Mouse (Mus musculus) adrenal gland, adult 2 months (tissue): ENCODE data around the gene Miga1. TPM values are rescaled to one million over a fixed set of nuclear protein-coding genes. Genes with fewer than 3 reads are reported as not detected.
A peak's percentile ranks its signal among the peaks of the same experiment; 100 is the strongest.

Source experiments
- DNase-seq: peaks from one replicate; pipeline ENCODE4 v3.0.0; 2021
- polyA plus RNA-seq: library from polyadenylated mRNA; depleted of rRNA; stranded (reverse); fragments of >200 nt; gene quantifications from 2 replicates; pipeline ENCODE4 v1.2.3, GENCODE M21; 2012
- total RNA-seq, 2 experiments: library from RNA; stranded (reverse); gene quantifications; 2 replicates each; pipeline ENCODE4 v1.2.3; 2021

The Miga1 gene
- total and polyA plus RNA-seq, 3 experiments, result 6.5 to 12.3 (median 8.4) TPM

DNA sequence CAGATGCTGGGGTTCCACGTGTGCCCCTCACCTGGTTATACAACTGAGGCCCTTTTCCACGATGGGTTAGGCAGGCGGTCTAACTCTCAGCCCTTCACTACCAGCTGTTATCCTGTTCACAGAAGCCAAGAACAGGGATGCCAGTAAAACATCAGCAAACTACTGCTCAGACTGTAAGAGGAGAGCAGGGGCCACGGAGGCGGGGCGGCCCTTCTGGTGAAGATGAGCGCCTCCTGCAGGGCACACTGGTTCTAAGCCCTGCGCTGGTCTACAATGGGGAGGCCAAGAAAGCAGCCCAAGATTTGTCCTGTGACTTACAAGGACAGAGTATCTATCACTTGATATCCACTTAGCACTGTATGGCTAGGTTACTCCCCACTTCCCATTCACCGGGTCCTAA is 52.4 kb downstream of the Miga1 start:
- DNase-seq, result no peak

GRCm38 (mm10) chr3:152284759-152285158 is 55.4 kb downstream of the Miga1 start:
- DNase-seq, result no peak

- DNase-seq, result no peak
Measured at GRCm38 (mm10) chr3:152284306-152284705, 55.9 kb downstream of the Miga1 start.

GRCm38 (mm10) chr3:152282126-152282525 is 58.1 kb downstream of the Miga1 start:
- DNase-seq, result no peak

GRCm38 (mm10) chr3:152278431-152278830 is 61.8 kb downstream of the Miga1 start:
- DNase-seq, result no peak

DNA sequence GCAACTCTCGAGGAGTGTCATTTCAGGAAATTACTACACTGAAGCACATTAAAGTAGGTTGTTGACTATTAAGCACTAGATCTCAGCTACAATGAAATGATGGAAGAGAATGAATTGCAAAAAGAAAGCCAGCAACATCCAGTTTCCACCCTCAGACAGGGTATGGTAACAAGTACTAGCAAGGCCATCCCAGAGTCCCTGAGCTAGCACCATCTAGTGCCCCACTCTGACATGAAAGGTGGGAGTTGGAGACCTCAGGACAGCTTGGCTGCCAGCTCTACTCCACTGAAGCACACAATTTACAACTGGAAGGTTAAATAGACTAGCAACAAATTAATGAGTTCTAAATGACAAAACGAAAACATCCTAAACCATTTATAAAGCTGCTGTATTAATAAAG is 62.3 kb downstream of the Miga1 start:
- DNase-seq, result no peak

- DNase-seq, result no peak
Measured at GRCm38 (mm10) chr3:152276935-152277334, 63.3 kb downstream of the Miga1 start.

DNA sequence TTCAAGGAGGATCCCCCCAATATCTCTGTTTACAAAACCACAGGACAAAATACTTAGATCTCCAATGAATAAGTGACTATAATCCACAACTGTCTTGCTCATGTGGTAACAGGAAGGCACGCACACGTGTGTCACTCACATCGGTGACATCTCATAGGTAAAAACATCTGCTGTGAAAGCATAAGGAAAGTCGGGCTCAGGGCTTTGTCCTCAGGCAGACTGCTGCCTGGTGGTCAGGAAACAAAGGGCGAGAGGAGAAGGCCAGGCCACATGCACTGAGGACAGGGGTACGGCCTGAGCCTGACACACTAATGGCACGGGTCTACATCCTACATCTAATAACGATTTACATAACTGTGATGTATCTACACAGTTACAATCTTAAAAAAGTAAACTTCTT is 65.2 kb downstream of the Miga1 start:
- no peak for DNase-seq

- no peak for DNase-seq
Measured at GRCm38 (mm10) chr3:152272974-152273685, 67.1 kb downstream of the Miga1 start.

DNA sequence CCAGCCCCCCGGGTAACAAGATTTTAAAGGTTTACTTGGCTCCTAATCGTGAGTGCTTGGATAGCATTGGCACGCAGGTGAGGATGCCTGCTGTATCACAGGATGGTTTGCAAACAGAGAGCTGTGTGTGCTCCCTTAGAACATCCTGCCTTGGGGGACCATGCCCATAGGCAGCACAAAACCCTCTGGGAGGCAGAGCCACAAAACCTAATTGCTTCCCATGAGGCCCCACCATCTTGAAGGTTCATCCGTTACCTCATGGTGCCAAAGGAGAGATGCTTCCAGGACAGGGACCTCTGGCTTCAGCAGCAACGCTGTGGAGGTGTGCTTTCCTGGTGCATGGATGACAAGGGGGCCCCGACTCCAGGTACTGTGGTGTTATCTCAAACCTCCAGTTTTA is 68.3 kb downstream of the Miga1 start:
- DNase-seq, result no peak

GRCm38 (mm10) chr3:152271071-152271710 is 69.0 kb downstream of the Miga1 start:
- no peak for DNase-seq

DNA sequence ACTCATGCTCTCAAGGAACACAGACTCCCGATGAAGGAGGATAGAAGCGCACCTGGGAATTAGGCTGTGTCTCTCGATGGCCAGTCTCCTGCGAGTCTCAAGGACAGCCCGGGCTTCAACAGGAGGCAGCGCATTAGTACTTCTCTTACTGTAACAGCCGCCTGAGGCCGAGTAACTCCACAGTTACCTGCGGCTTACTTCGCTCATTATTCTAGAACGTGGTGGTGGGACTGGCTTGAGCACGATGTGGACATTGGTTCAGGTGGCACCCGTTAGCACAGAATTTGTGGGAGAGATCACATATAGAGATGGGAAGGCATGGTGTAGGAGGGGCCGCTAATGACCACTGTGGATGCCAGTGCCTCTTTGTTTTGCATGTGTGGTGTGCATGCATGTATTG is 72.1 kb downstream of the Miga1 start:
- no peak for DNase-seq

- DNase-seq, result no peak
Measured at GRCm38 (mm10) chr3:152266036-152266421, 74.2 kb downstream of the Miga1 start, which contains the start of gene Nexn. Gene Nexn (minus strand): TSS chr3:152266350.

DNA sequence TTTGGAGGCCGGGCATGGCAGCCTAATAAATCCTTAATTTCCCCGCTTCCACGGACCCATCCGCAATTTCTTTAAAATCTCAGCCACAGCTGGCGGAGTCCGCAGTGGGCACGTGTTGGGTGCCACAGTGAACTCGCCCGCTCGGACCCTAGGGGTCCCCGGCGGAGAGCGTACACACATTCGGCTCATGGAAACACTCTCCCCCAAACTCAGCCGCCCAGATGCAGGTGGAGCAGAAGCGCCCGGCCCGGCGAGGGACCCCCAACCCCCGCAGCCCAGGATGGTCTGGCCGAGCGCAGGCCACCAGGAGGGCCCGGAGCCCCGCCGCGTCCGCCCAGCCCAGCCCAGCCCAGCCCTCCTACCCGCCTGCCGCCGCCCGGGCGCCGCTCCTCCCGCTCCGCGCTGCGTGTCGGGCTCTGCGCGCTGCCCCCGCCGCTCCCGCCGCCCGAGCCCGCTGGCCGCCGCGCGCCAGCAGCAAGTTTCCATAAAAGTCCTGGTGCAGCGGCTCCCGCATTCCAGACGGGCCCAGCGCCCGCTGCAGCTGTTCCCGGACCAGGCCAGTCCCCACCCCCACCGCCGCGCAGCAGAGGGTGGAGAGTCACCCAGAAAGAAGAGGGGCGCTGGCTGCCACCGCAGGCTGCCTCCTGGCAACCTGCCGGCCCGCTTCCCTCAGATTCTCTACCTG is 74.7 kb downstream of the Miga1 start:
- DNase-seq, result peak; percentile 81

- no peak for DNase-seq
Measured at GRCm38 (mm10) chr3:152264830-152265229, 75.4 kb downstream of the Miga1 start.

DNA sequence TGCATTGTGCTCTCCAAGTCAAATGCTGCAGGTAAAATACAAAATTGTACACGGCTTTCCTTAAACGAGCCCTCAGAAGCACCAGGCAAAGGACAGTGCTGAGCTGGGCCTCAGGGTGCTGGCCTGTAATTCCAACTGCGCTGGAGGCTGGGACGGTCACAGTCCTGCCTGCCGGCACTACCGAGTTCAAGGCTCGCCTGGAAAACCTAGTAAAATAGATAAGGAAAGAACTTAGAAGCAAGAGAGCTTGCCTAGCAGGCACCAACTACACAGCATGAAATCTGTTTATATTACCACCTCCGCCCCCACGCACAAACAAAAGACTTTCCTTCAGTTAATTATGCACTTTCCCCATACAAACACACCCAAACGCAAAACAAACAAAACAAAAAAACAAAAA is 75.8 kb downstream of the Miga1 start:
- no peak for DNase-seq

DNA sequence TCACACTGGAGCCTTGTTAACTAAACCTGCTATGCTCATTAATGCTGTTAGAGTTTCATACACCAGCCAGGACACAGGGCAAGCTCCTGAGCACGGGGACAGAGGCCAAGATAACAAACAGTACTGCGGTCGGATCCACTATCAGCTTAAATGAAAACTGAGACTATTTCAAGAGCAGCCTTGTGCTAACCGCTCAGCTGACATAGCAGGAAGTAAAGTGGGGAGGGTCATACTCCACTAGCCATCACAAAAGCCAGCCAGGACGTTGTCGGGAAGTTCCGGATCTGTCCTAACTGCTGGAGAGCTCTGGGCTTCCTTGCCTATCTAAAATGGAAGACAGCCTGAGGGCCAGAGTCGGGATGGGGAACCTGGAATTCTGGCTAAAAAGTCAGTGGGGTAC is 78.3 kb downstream of the Miga1 start:
- DNase-seq, result no peak

- no peak for DNase-seq
Measured at GRCm38 (mm10) chr3:152261436-152261835, 78.8 kb downstream of the Miga1 start.

- DNase-seq, result no peak
Measured at GRCm38 (mm10) chr3:152260362-152260761, 79.8 kb downstream of the Miga1 start.

DNA sequence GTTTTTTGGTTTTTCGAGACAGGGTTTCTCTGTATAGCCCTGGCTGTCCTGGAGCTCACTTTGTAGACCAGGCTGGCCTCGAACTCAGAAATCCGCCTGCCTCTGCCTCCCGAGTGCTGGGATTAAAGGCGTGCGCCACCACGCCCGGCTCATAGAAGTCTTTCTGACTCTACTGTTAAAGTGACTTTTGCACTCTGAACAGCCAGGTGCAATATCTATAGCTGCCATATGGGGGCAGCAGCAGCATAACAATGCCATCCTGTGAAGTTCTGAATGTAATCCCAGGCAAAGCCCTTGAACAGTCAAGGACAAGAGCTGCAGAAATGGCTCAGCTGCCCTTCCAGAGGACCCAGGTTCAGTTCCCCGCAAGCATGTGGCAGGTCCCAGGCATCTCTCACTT is 80.8 kb downstream of the Miga1 start:
- peak; percentile 86 for DNase-seq

- DNase-seq, result no peak
Measured at GRCm38 (mm10) chr3:152257528-152257927, 82.7 kb downstream of the Miga1 start.

DNA sequence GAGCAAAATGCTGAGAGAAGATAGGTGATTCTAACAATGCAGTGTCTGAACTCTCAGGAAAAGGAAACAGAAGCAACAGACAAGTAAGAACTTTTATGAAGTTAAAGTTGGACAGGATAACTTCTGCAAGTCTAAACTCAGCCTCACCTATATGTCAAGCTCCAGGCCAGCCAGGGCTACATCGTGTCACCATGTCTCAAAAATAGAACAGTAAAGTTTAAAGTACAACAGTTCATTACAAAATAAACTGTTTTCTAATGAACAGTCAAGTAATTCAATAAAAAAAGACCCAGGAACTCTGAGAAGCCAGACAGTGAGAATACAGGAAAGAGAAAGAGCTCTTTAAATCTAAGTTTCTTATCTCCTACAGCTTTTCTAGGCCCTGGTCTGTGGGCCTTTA is 89.7 kb downstream of the Miga1 start:
- no peak for DNase-seq

DNA sequence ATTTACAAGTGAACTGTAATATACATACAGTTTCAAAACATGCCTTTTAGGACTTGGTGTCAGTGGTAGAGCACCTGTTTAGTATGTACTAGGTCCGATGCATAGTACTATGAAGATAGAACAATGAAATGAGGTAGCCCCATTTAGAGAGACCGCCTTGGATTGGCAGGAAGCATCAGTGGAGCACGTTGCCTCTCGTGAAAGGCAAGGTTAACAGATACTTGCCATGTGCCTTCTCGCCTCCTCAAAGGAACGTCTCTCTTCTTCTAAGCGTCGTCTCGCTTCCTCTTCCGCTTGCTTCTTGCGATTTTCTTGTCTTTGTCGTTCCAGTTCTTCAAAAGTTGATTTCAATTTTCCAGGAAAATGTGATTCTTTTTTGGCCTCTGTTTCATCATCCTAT is 92.5 kb downstream of the Miga1 start:
- no peak for DNase-seq
